Comparison of ENCODE assay signal across 9 mouse cellular contexts in genomic region chr4:111886018-111886417, GRCm38 (mm10). TPM values are rescaled to one million over a fixed set of nuclear protein-coding genes. Genes with fewer than 3 reads are reported as not detected.
DNase-seq lines count a peak whose midpoint lies in the region; ATAC-seq and TF ChIP-seq lines count a peak whose summit lies in the region.
"Had no signal": no experiment of that assay in that cellular context is flagged by ENCODE, and none has a peak within 500 bp of the region (broad histone marks: within the 10 kb centered on the region; RNA-seq: fewer than 3 reads in every experiment).

No protein-coding gene starts in this region.

- no peak for TF ChIP-seq EP300 in MEL (IDR thresholded peaks at IDR 0.05; ENCODE audit: low read depth in 1 of 2, low read length in 2 of 2)

- no peaks in the 10 kb centered on the region for H3K79me2 ChIP-seq in MEL (ENCODE audit: control insufficient read depth, insufficient read depth, low read length, poor library complexity)

- 14% methylated on average over 7 of the region's 7 CpGs for WGBS in forebrain, embryonic 14.5 days
- WGBS in hindbrain, embryonic 12.5 days = 13% methylated on average over 7 of the region's 7 CpGs
- 7% methylated on average over 7 of the region's 7 CpGs for WGBS in lung, embryonic 16.5 days

- peak; percentile 44 to 70 (median 61); a peak in 5 of 6 replicates for TF ChIP-seq CTCF in MEL (IDR thresholded peaks at IDR 0.05 in 2 of 3, conservative IDR thresholded peaks at IDR 0.05 in 1 of 3; ENCODE audit: control insufficient read depth in 1 of 3, insufficient read depth in 1 of 3, low read depth in 2 of 3, low read length in 3 of 3, poor library complexity in 1 of 3, severe bottlenecking in 1 of 3)

- no peaks in the 10 kb centered on the region for H3K9me3 ChIP-seq in MEL (replicated peaks; ENCODE audit: insufficient read depth, low read length)
- H3K9me3 ChIP-seq in forebrain, embryonic 14.5 days (replicated peaks; ENCODE audit: control insufficient read depth, low read length) = no peaks in the 10 kb centered on the region
- no peaks in the 10 kb centered on the region for H3K9me3 ChIP-seq in hindbrain, embryonic 12.5 days (replicated peaks)
- no peaks in the 10 kb centered on the region for H3K9me3 ChIP-seq in lung, embryonic 16.5 days (ENCODE audit: control insufficient read depth, low read length)

- peak; percentile 60 for DNase-seq in MEL (ENCODE audit: low read depth, low spot score)
- DNase-seq in c-Kit-positive CD71-positive TER-119-negative erythroid progenitor cells, embryonic 14.5 days (ENCODE audit: low read depth) = peak; percentile 13
- DNase-seq in forebrain, embryonic 14.5 days (ENCODE audit: low spot score) = peak; percentile 76
- DNase-seq in layer of hippocampus, adult 9-11 months = peak; percentile 39
- peak; percentile 51 for DNase-seq in ovary, postnatal 36 days (ENCODE audit: low spot score)
- peak; percentile 79 for DNase-seq in thymus, postnatal 4 days

- H3K27ac ChIP-seq in MEL (ENCODE audit: control insufficient read depth, low read depth, low read length) = no peak overlapping the region
- H3K27ac ChIP-seq in forebrain, embryonic 14.5 days (ENCODE audit: low read depth, low read length) = no peak overlapping the region
- no peak overlapping the region for H3K27ac ChIP-seq in hindbrain, embryonic 12.5 days
- no peak overlapping the region for H3K27ac ChIP-seq in lung, embryonic 16.5 days (ENCODE audit: low read length)

- no peaks in the 10 kb centered on the region for H3K27me3 ChIP-seq in MEL (ENCODE audit: control insufficient read depth in 1 of 2, insufficient read depth in 2 of 2, low read length in 2 of 2)
- H3K27me3 ChIP-seq in forebrain, embryonic 14.5 days (replicated peaks; ENCODE audit: control insufficient read depth, insufficient read depth, low read length) = no peaks in the 10 kb centered on the region
- H3K27me3 ChIP-seq in hindbrain, embryonic 12.5 days = no peaks in the 10 kb centered on the region
- no peaks in the 10 kb centered on the region for H3K27me3 ChIP-seq in lung, embryonic 16.5 days (ENCODE audit: control insufficient read depth, insufficient read depth, low read depth, low read length)

- no peak for TF ChIP-seq POLR2A in MEL (IDR thresholded peaks at IDR 0.05; ENCODE audit: control insufficient read depth in 1 of 2, insufficient read depth in 1 of 2, low read depth in 1 of 2, low read length in 2 of 2, poor library complexity in 1 of 2)

- peak overlapping the region; percentile 21 to 23; a peak in 3 of 4 replicates for H3K4me3 ChIP-seq in MEL (ENCODE audit: control insufficient read depth in 1 of 2, insufficient read depth in 1 of 2, low read depth in 2 of 2, low read length in 2 of 2)
- no peak overlapping the region for H3K4me3 ChIP-seq in forebrain, embryonic 14.5 days (ENCODE audit: low read depth, low read length)
- no peak overlapping the region for H3K4me3 ChIP-seq in hindbrain, embryonic 12.5 days
- peak overlapping the region; percentile 22; the same call in 1 of the 2 replicates for H3K4me3 ChIP-seq in lung, embryonic 16.5 days (ENCODE audit: low read length)

- peak; percentile 61 for TF ChIP-seq RAD21 in MEL (IDR thresholded peaks at IDR 0.05; ENCODE audit: low read depth, low read length)

- no peaks in the 10 kb centered on the region for H3K4me1 ChIP-seq in MEL (ENCODE audit: control insufficient read depth in 1 of 2, insufficient read depth in 2 of 2, low read length in 2 of 2)
- H3K4me1 ChIP-seq in forebrain, embryonic 14.5 days (ENCODE audit: control insufficient read depth, insufficient read depth, low read length) = no peaks in the 10 kb centered on the region
- no peaks in the 10 kb centered on the region for H3K4me1 ChIP-seq in hindbrain, embryonic 12.5 days
- no peaks in the 10 kb centered on the region for H3K4me1 ChIP-seq in lung, embryonic 16.5 days (replicated peaks; ENCODE audit: control insufficient read depth, insufficient read depth, low read length)

- no peaks in the 10 kb centered on the region for H3K36me3 ChIP-seq in MEL (ENCODE audit: control insufficient read depth in 1 of 2, insufficient read depth in 2 of 2, low read length in 2 of 2)
- no peaks in the 10 kb centered on the region for H3K36me3 ChIP-seq in forebrain, embryonic 14.5 days (ENCODE audit: control insufficient read depth, insufficient read depth, low read length)
- H3K36me3 ChIP-seq in hindbrain, embryonic 12.5 days = no peaks in the 10 kb centered on the region
- H3K36me3 ChIP-seq in lung, embryonic 16.5 days (ENCODE audit: control insufficient read depth, insufficient read depth, low read length) = no peaks in the 10 kb centered on the region

- peak; percentile 83; the same call in 1 of the 2 replicates for ATAC-seq in forebrain, embryonic 14.5 days
- peak; percentile 64 for ATAC-seq in hindbrain, embryonic 12.5 days (ENCODE audit: low FRiP score)
- peak; percentile 77 for ATAC-seq in lung, embryonic 16.5 days (ENCODE audit: low read depth)

- H3K4me2 ChIP-seq in forebrain, embryonic 14.5 days (ENCODE audit: low read length) = no peak overlapping the region
- H3K4me2 ChIP-seq in hindbrain, embryonic 12.5 days (replicated peaks) = peak overlapping the region; percentile 32; the same call in 1 of the 2 replicates
- peak overlapping the region; percentile 35; the same call in 1 of the 2 replicates for H3K4me2 ChIP-seq in lung, embryonic 16.5 days (ENCODE audit: low read depth, low read length)

- H3K9ac ChIP-seq in MEL (ENCODE audit: control insufficient read depth, low read depth, low read length, poor library complexity, severe bottlenecking) = no peak overlapping the region
- H3K9ac ChIP-seq in forebrain, embryonic 14.5 days (ENCODE audit: low read length) = no peak overlapping the region
- no peak overlapping the region for H3K9ac ChIP-seq in hindbrain, embryonic 12.5 days
- no peak overlapping the region for H3K9ac ChIP-seq in lung, embryonic 16.5 days (ENCODE audit: low read length)

TF ChIP-seq in MEL, 35 proteins besides CTCF, POLR2A, EP300 and RAD21:
- peak; percentile 63 for TF ChIP-seq SMC3 (IDR thresholded peaks at IDR 0.05; ENCODE audit: low read depth, low read length)
- peak; percentile 46; the same call in 1 of the 2 replicates for TF ChIP-seq ZC3H11A (IDR thresholded peaks at IDR 0.05; ENCODE audit: low read depth, low read length)
- TF ChIP-seq UBTF (IDR thresholded peaks at IDR 0.05; ENCODE audit: borderline replicate concordance, insufficient read depth, low read depth, low read length) = no peak

RNA-seq across cellular contexts. Expression of gene Slc5a9, which starts 16.7 kb away (rescaled TPM):
- not detected in 2 replicates for total RNA-seq in MEL (2012; rRNA removed)
- polyA plus RNA-seq in MEL (2012; ENCODE audit: insufficient read depth in 1 of 2, insufficient read length in 2 of 2, low read depth in 1 of 2, low replicate concordance in 2 of 2, missing spikeins in 1 of 2) = not detected
- not detected in 2 replicates for polyA plus RNA-seq in forebrain, embryonic 14.5 days (2014; fragmentation: Nextera tagmentation; extraction: Ambion mirVana)
- not detected in 2 replicates for polyA plus RNA-seq in hindbrain, embryonic 12.5 days (2016; fragmentation: Nextera tagmentation; extraction: Ambion mirVana)
- 1.1 and 2.7 TPM in 2 replicates for polyA plus RNA-seq in lung, embryonic 16.5 days (2015; fragmentation: Nextera tagmentation; extraction: Ambion mirVana)

RNA-seq across cellular contexts. Expression of gene Skint8, which starts 33.2 kb away (rescaled TPM):
- total RNA-seq in MEL (2012; rRNA removed) = not detected in 2 replicates
- not detected for polyA plus RNA-seq in MEL (2012; ENCODE audit: insufficient read depth in 1 of 2, insufficient read length in 2 of 2, low read depth in 1 of 2, low replicate concordance in 2 of 2, missing spikeins in 1 of 2)
- not detected in 2 replicates for polyA plus RNA-seq in forebrain, embryonic 14.5 days (2014; fragmentation: Nextera tagmentation; extraction: Ambion mirVana)
- polyA plus RNA-seq in hindbrain, embryonic 12.5 days (2016; fragmentation: Nextera tagmentation; extraction: Ambion mirVana) = not detected in 2 replicates
- 0.14 TPM in 1 of 2 replicates, not detected in the other for polyA plus RNA-seq in lung, embryonic 16.5 days (2015; fragmentation: Nextera tagmentation; extraction: Ambion mirVana)
- polyA plus RNA-seq: liver, embryonic 16.5 days had no signal

Comparison
In these comparisons a context has a peak if more than half of its experiments do, and no peak if none do; other contexts are left out.
1. DNase-seq: peak in every context shown above with its lines; median percentile 79 in thymus, postnatal 4 days; 76 in forebrain, embryonic 14.5 days; 60 in MEL; 51 in ovary, postnatal 36 days; 39 in layer of hippocampus, adult 9-11 months; 13 in c-Kit-positive CD71-positive TER-119-negative erythroid progenitor cells, embryonic 14.5 days.
2. H3K4me3 ChIP-seq: peak in MEL (2 of 2) and lung, embryonic 16.5 days (single experiment); none in forebrain, embryonic 14.5 days (single experiment) and hindbrain, embryonic 12.5 days (single experiment).
3. Peak in every context shown above with its lines, with median percentiles within 50 percentile points of each other: ATAC-seq.